Mouse (Mus musculus) brain, embryonic 14.5 days (tissue): ENCODE data around the gene Ywhab.

Source experiments
- CTCF ChIP-seq: fragments of 200-500 bp; IDR thresholded peaks from 2 replicates; pipeline ENCODE4 v1.5.1; 2012; ENCODE audit warnings: inconsistent platforms, mild to moderate bottlenecking, moderate library complexity, borderline replicate concordance; ENCODE audit not compliant: insufficient read depth, insufficient read length; ENCODE audit errors: extremely low read depth
- POLR2A ChIP-seq: fragments of 200-500 bp; IDR thresholded peaks from 2 replicates; pipeline ENCODE4 v1.6.1; 2012; ENCODE audit warnings: mild to moderate bottlenecking, inconsistent platforms, borderline replicate concordance; ENCODE audit not compliant: poor library complexity, insufficient read depth, insufficient read length, severe bottlenecking; ENCODE audit errors: extremely low read depth

GRCm38 (mm10) chr2:163953622-163954310 lies 41.0 kb upstream of the Ywhab start:
- TF ChIP-seq CTCF (no peak), POLR2A (no peak)
